Mouse (Mus musculus) G1E (cell line): Measurements from ENCODE around the gene Dnmt3a.

ENCODE experiments used
- CTCF ChIP-seq: IDR thresholded peaks from 2 replicates; pipeline ENCODE4 v1.5.1; 2012; ENCODE audit warnings: low read depth, low read length, inconsistent platforms, mixed read lengths
- GATA1 ChIP-seq: IDR thresholded peaks from 2 replicates; pipeline ENCODE4 v1.6.1; 2012; ENCODE audit warnings: borderline replicate concordance, low read length, inconsistent platforms, mixed read lengths

- TF ChIP-seq CTCF = no peak
- no peak for TF ChIP-seq GATA1
Observed at GRCm38 (mm10) chr12:3780931-3781471, 24.8 kb upstream of the Dnmt3a start.
